Mouse (Mus musculus): ENCODE measurements around the gene Bckdhb. TPM values are rescaled to one million over a fixed set of nuclear protein-coding genes. Genes with fewer than 3 reads are reported as not detected.

The Bckdhb gene
- polyA plus RNA-seq, 1 experiment from 2014 or later = 41.0 TPM

DNA sequence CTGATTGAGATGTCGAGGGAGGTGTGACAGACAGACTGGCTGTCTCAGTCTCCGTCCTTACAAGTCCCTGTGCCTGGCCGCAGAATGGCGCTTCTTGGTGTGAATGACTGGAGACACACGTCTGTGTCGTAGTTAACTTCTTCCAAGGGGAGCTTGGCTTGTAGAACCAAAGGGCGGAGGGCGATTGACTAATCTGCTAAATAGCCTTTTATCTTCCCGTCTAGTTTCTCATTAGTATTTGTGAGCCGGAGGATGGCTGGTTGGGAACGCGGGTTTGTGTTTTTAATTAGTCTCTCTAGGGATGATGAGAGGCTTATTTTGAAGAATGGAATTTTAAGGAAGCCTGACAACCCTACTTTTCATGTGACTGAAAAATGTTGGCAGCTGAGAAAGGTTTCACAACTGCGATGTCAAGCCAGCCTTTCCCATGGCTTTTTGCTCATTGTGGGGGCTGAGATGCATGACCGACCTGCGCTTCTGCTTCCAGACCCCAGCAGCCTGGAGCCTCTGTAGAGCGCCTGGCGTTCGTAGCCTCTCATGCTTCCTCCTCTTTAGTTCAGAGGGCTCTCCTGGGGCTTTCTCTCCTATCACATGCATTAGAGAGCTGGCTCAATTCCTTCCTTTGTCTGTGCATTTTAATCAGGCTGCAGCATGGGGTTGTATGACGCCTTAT lies 107.9 kb downstream of the Bckdhb start:
- H3K9ac ChIP-seq = no peak overlapping the region
- peak overlapping the region; percentile 33; the same call in 1 of the 2 replicates for H3K4me2 ChIP-seq
- H3K36me3 ChIP-seq = no peaks in the 10 kb centered on the region
- WGBS = 34% methylated on average over 19 of the region's 19 CpGs
- H3K27me3 ChIP-seq = no peaks in the 10 kb centered on the region
- H3K4me3 ChIP-seq = no peak overlapping the region
- peaks cover 18% of the 10 kb centered on the region for H3K4me1 ChIP-seq
- no peak overlapping the region for H3K27ac ChIP-seq
- peak; percentile 72; the same call in 1 of the 2 replicates for ATAC-seq (ENCODE audit: borderline replicate concordance, extremely low read depth, low FRiP score, low TSS enrichment)
- no peaks in the 10 kb centered on the region for H3K9me3 ChIP-seq

DNA sequence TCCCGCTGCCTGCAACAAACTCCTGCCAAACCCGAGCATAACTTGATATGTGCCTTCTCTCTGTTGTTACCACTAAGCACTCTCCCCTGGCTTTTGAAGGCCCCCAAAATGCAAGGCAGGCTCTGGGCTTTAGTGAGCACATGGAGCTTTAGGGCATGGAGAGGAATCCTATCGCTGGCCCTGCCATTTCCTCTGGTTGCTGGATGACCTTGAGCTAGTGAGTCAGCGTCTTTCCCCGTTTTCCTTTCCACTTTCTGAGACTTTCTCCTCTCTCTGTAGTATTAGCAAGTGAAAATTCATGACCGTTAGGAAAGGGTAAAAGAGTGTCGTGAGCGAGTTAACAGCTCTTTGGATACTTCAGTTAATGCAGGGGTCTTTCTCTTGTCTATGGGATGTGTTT lies 111.1 kb downstream of the Bckdhb start:
- 69% methylated on average over 8 of the region's 8 CpGs for WGBS
- no peaks in the 10 kb centered on the region for H3K9me3 ChIP-seq
- peaks cover 17% of the 10 kb centered on the region for H3K4me1 ChIP-seq
- H3K36me3 ChIP-seq = no peaks in the 10 kb centered on the region
- no peak overlapping the region for H3K4me3 ChIP-seq
- H3K27ac ChIP-seq = no peak overlapping the region
- H3K4me2 ChIP-seq = no peak overlapping the region
- ATAC-seq (ENCODE audit: borderline replicate concordance, extremely low read depth, low FRiP score, low TSS enrichment) = no peak
- H3K27me3 ChIP-seq = no peaks in the 10 kb centered on the region
- H3K9ac ChIP-seq = no peak overlapping the region

DNA sequence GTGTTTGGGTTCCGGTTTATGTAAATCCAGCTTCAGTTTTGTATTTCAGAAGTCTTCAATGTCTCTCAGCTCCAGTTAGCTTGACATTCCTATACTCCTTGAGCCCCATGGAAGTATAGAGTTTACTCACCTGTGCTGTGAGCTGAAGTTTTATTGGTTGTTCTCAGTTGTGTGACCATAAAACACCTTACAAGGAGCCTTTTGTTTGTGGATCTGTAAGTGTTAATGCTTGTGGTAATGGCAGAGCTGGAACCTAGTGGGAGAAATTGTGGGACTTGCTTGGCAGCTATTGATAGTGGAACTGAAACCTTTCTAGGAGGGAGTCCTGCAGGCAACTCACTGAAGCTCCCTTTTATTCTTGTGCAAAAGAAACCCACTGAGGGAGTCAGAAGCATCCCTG lies 112.3 kb downstream of the Bckdhb start:
- no peak overlapping the region for H3K4me3 ChIP-seq
- H3K27me3 ChIP-seq = no peaks in the 10 kb centered on the region
- H3K4me2 ChIP-seq = no peak overlapping the region
- no peaks in the 10 kb centered on the region for H3K9me3 ChIP-seq
- H3K9ac ChIP-seq = no peak overlapping the region
- no peak overlapping the region for H3K27ac ChIP-seq
- WGBS = 76% methylated on average over 1 of the region's 1 CpGs
- H3K36me3 ChIP-seq = no peaks in the 10 kb centered on the region
- ATAC-seq (ENCODE audit: borderline replicate concordance, extremely low read depth, low FRiP score, low TSS enrichment) = no peak
- peaks cover 13% of the 10 kb centered on the region; the same call in 1 of the 2 replicates for H3K4me1 ChIP-seq

DNA sequence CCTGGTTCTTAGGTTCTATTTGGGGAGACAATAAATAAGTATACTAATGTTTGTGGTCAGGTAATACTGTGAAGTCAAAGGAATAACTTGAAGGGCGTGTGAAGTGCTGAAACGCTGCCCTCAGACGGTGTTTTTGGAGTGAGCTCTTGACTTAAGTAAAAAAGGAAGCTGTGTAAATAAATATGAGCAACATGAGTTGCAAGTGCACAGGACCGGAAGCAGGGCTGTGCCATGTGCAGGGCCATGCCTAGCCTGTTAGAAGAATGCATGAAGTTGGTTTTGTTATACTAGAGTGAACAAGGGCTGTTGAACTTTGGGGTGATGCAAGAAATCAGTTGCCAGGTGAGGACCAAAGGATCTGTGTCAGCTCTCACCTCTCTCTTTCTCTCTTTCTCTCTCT lies 114.0 kb downstream of the Bckdhb start:
- Histone ChIP-seq H3K27ac (no peak overlapping the region), H3K4me2 (no peak overlapping the region), H3K9ac (no peak overlapping the region), H3K4me1 (0 out of 2 replicates have a peak, but pooled peaks cover 2% of the 10 kb centered on the region), H3K4me3 (no peak overlapping the region), H3K9me3 (no peaks in the 10 kb centered on the region), H3K27me3 (no peaks in the 10 kb centered on the region), H3K36me3 (no peaks in the 10 kb centered on the region)
- ATAC-seq (ENCODE audit: borderline replicate concordance, extremely low read depth, low FRiP score, low TSS enrichment) = no peak
- WGBS = 51% methylated on average over 4 of the region's 4 CpGs

DNA sequence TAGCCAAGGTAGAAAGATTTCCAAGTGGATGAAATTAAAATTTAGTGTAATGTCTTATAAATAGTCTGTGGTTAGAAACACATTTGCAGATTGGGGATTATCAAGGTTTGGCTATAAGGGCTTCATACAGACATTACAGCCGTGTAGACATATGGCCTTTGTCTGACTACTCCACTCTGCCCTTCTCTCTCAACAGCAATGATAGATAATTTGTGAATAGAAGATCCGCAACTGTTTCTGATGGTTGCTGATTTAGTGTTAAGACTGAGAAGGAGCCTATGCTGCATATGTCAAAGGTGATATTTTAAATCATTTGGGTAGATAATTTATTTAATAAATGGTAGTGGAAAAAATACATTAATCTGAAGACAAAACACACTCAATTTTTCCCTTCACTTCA lies 115.4 kb downstream of the Bckdhb start:
- Histone ChIP-seq H3K36me3 (no peaks in the 10 kb centered on the region), H3K4me3 (no peak overlapping the region), H3K9ac (no peak overlapping the region), H3K4me1 (0 out of 2 replicates have a peak, but pooled peaks cover 2% of the 10 kb centered on the region), H3K9me3 (no peaks in the 10 kb centered on the region), H3K27ac (no peak overlapping the region), H3K4me2 (no peak overlapping the region), H3K27me3 (no peaks in the 10 kb centered on the region)
- 48% methylated on average over 2 of the region's 2 CpGs for whole genome bisulfite sequencing
- peak; percentile 59; the same call in 1 of the 2 replicates for ATAC-seq (ENCODE audit: borderline replicate concordance, extremely low read depth, low FRiP score, low TSS enrichment)

DNA sequence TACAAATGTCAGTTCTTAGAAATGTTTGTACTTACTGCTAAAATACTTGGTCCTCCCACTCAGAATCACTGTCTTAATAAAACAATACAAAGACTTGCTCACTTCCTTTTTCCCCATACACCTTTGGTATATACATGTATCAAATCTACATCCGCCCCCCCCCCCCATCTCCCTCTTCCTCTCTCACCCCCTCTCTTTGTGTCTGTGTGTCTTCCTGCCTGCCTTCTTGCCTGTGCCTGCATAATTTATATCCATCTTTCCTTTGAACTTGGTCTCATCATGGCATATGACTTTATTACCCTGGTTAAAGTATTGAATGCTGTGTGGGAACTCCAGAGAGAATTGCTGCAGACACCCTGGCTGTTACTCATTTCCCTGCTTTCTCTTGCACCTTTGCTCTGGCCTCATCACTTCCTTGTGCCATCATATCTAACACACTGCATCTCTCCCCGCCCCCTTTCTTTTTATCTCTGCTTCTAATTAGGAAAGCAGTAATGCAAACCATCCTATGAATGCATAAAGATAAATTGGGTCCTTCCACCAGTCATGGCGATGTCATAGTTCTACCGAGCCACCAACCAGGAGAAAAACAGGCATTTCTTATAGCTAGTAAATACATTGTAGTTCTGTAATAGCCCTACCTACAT lies 116.8 kb downstream of the Bckdhb start:
- ATAC-seq (ENCODE audit: borderline replicate concordance, extremely low read depth, low FRiP score, low TSS enrichment) = no peak
- H3K4me2 ChIP-seq = no peak overlapping the region
- 69% methylated on average over 3 of the region's 4 CpGs for WGBS

DNA sequence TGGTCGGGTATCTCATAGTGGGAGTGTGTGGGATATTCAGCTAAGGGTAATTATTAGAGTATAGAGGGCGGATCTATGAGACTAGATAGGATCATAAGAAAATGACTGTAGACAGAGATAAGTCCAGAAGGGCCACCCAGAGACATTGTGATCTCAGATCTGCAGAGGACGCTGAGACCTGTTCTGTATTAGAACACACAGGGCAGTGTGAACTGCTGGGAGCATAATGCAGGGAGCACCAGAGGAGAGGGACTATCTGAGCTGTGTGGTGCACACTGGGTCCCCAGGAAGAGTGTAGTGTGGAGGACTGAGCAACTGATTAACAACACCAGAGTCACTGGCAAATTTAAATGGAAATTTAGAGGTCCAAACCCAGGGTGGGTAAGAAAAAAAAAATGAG lies 117.6 kb downstream of the Bckdhb start:
- 0 out of 2 replicates have a peak, but pooled peaks cover 2% of the 10 kb centered on the region for H3K4me1 ChIP-seq
- no peak overlapping the region for H3K4me3 ChIP-seq
- H3K9ac ChIP-seq = no peak overlapping the region
- H3K27ac ChIP-seq = no peak overlapping the region
- WGBS = 83% methylated on average over 3 of the region's 3 CpGs
- H3K4me2 ChIP-seq = no peak overlapping the region
- no peak for ATAC-seq (ENCODE audit: borderline replicate concordance, extremely low read depth, low FRiP score, low TSS enrichment)
- no peaks in the 10 kb centered on the region for H3K9me3 ChIP-seq
- no peaks in the 10 kb centered on the region for H3K27me3 ChIP-seq
- no peaks in the 10 kb centered on the region for H3K36me3 ChIP-seq

More for the DNA sequence above, 116.8 kb downstream of the Bckdhb start:
- no peak overlapping the region for H3K4me3 ChIP-seq
- H3K27ac ChIP-seq = no peak overlapping the region
- H3K9me3 ChIP-seq = no peaks in the 10 kb centered on the region
- H3K9ac ChIP-seq = no peak overlapping the region
- H3K27me3 ChIP-seq = no peaks in the 10 kb centered on the region
- H3K4me1 ChIP-seq = 0 out of 2 replicates have a peak, but pooled peaks cover 2% of the 10 kb centered on the region
- H3K36me3 ChIP-seq = no peaks in the 10 kb centered on the region

DNA sequence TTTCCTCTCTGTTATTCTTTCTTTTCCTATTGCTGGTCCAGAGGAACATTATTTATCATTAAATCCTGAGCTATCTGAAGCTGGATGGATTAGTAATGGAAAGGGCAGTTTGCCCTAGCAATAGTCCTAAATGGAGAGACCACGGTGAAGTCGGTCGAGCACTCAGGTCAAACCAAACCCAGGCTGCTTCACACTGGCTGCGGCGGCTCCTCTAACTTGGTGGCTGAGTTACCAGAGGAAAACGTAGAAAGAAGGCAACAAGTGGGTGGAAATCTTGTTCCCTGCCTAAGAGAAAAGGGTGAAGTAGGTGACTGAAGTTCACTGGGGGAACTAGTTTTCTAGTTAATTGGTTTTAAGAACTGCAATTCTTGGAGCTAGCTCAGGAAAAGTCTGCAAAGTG lies 119.2 kb downstream of the Bckdhb start:
- Histone ChIP-seq H3K27me3 (no peaks in the 10 kb centered on the region), H3K4me2 (no peak overlapping the region), H3K4me1 (0 out of 2 replicates have a peak, but pooled peaks cover 2% of the 10 kb centered on the region), H3K9me3 (no peaks in the 10 kb centered on the region), H3K27ac (no peak overlapping the region), H3K4me3 (no peak overlapping the region), H3K9ac (no peak overlapping the region), H3K36me3 (no peaks in the 10 kb centered on the region)
- WGBS = 90% methylated on average over 6 of the region's 6 CpGs
- ATAC-seq (ENCODE audit: borderline replicate concordance, extremely low read depth, low FRiP score, low TSS enrichment) = no peak

DNA sequence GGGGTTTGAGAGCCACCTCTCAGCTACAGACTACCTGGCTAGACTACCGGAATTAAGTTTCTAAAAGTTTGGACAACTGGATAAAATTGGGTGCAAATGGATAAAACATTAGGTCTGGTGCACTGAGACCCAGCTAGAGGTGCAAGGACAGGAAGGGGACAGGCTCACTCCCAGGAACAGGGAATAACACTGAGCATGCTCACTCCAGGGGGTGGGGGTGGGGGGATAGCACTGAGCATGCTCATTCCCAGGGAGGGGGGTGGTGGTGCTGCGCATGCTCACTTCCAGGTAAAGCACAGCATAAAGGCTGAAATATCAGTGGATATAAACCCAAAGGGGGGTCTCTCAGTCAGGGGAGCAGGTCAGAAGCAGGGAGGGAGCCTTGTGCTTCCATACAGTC lies 120.7 kb downstream of the Bckdhb start:
- no peak overlapping the region for H3K4me2 ChIP-seq
- ATAC-seq (ENCODE audit: borderline replicate concordance, extremely low read depth, low FRiP score, low TSS enrichment) = no peak
- WGBS = 89% methylated on average over 2 of the region's 2 CpGs

DNA sequence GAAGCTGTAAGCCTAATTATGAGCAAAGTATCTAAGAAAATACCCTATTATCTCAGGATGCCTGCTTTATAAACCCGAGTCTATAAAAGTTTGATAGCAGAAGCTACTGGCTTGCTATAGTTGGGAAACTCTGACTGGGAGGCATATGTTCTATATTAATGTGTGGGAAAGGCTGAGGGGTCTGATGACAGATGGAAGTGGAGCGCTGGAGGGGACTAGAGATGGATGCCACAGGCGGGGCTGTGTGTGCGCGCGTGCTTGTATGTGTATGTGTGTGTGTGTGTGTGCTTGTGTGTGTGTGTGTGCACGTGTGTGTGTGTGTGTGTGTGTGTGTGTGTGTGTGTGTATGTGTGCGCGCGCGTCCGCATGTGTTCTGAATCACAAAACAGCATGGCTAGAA lies 121.4 kb downstream of the Bckdhb start:
- Histone ChIP-seq H3K4me3 (no peak overlapping the region), H3K9ac (no peak overlapping the region), H3K9me3 (no peaks in the 10 kb centered on the region), H3K4me1 (0 out of 2 replicates have a peak, but pooled peaks cover 2% of the 10 kb centered on the region), H3K36me3 (no peaks in the 10 kb centered on the region), H3K27me3 (no peaks in the 10 kb centered on the region), H3K4me2 (no peak overlapping the region), H3K27ac (no peak overlapping the region)
- WGBS = 72% methylated on average over 11 of the region's 12 CpGs
- no peak for ATAC-seq (ENCODE audit: borderline replicate concordance, extremely low read depth, low FRiP score, low TSS enrichment)

More for the DNA sequence above, 120.7 kb downstream of the Bckdhb start:
- H3K4me1 ChIP-seq = 0 out of 2 replicates have a peak, but pooled peaks cover 2% of the 10 kb centered on the region
- H3K4me3 ChIP-seq = no peak overlapping the region
- H3K9me3 ChIP-seq = no peaks in the 10 kb centered on the region
- H3K27me3 ChIP-seq = no peaks in the 10 kb centered on the region
- H3K36me3 ChIP-seq = no peaks in the 10 kb centered on the region
- no peak overlapping the region for H3K27ac ChIP-seq
- H3K9ac ChIP-seq = no peak overlapping the region

DNA sequence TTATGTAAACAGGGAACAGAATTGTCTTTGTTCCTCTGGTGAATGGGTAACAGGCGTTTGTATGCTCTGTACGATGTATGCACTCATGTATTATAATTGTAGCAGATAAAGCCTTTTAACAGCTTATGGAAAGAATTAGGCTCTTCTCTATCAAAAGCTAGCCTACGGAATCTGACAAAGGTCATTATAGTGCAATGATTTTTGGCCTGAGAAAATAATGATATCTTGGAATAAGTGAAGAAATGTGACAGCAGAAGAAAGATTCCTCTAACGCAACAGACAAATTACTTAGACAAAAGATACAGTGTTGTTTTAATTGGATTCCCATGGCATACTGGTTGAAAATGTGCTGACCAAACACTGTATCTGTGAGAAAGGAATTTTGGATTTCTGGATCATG lies 122.0 kb downstream of the Bckdhb start:
- Histone ChIP-seq H3K27ac (no peak overlapping the region), H3K4me1 (no peaks in the 10 kb centered on the region), H3K9me3 (no peaks in the 10 kb centered on the region), H3K4me2 (no peak overlapping the region), H3K4me3 (no peak overlapping the region), H3K9ac (no peak overlapping the region), H3K27me3 (no peaks in the 10 kb centered on the region), H3K36me3 (no peaks in the 10 kb centered on the region)
- no peak for ATAC-seq (ENCODE audit: borderline replicate concordance, extremely low read depth, low FRiP score, low TSS enrichment)
- 61% methylated on average over 4 of the region's 4 CpGs for WGBS

DNA sequence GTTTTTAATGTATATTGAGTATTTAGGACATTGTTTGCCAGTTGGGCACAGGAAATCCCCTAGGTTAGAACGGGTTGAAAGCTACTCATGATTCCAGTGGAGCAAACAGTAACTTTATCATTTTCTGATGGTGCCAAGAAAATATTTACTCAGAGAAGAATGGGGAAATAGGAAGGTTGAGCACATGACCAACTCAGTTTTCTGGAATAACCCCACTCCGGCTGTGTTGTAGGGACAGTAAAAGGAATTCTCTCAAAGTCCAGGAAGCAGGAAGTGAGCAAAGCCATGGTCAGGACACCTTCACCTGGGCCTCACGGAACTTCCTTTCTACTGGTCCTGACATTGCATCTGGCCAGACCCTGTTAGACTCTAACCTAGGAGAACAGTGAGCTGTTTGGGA lies 122.5 kb downstream of the Bckdhb start:
- Histone ChIP-seq H3K27me3 (no peaks in the 10 kb centered on the region), H3K4me2 (no peak overlapping the region), H3K36me3 (no peaks in the 10 kb centered on the region), H3K9ac (no peak overlapping the region), H3K27ac (no peak overlapping the region), H3K4me3 (no peak overlapping the region), H3K9me3 (no peaks in the 10 kb centered on the region), H3K4me1 (no peaks in the 10 kb centered on the region)
- 56% methylated on average over 3 of the region's 3 CpGs for WGBS
- no peak for ATAC-seq (ENCODE audit: borderline replicate concordance, extremely low read depth, low FRiP score, low TSS enrichment)
